11 mouse cellular contexts compared by ENCODE assay signal in genomic region chr5:131824197-131824991, GRCm38 (mm10).
DNase-seq lines count a peak whose midpoint lies in the region; ATAC-seq lines count a peak whose summit lies in the region.
"Had no signal": no experiment of that assay in that cellular context is flagged by ENCODE, and none has a peak within 500 bp of the region (broad histone marks: within the 10 kb centered on the region; RNA-seq: fewer than 3 reads in every experiment).

No protein-coding gene starts in this region.

- DNase-seq in layer of hippocampus, adult 11-12 months (ENCODE audit: low spot score), result peak; percentile 48
- no peak for DNase-seq in layer of hippocampus, adult 9-10 months (ENCODE audit: low spot score)
- peak; percentile 78 to 84 for DNase-seq in cerebellum, postnatal 14 days
- no peak for DNase-seq in heart, embryonic 10.5 days (ENCODE audit: low spot score)
- no peak for DNase-seq in urinary bladder, adult 18-20 months (ENCODE audit: low spot score in 2 of 2)
- DNase-seq in thymus, adult 18-20 months, result no peak

- WGBS in hindbrain, embryonic 15.5 days, result 7% methylated on average over 11 of the region's 11 CpGs
- WGBS in midbrain, embryonic 16.5 days, result 13% methylated on average over 11 of the region's 11 CpGs
- 40% methylated on average over 11 of the region's 11 CpGs for WGBS in heart, embryonic 10.5 days

- no peaks in the 10 kb centered on the region for H3K36me3 ChIP-seq in hindbrain, embryonic 15.5 days
- no peaks in the 10 kb centered on the region for H3K36me3 ChIP-seq in midbrain, embryonic 16.5 days (ENCODE audit: control insufficient read depth, insufficient read depth, low read length)
- no peaks in the 10 kb centered on the region for H3K36me3 ChIP-seq in heart, embryonic 10.5 days

- no peak overlapping the region for H3K9ac ChIP-seq in hindbrain, embryonic 15.5 days
- H3K9ac ChIP-seq in midbrain, embryonic 16.5 days (ENCODE audit: low read depth, low read length), result no peak overlapping the region
- H3K9ac ChIP-seq: liver, embryonic 14.5 days had no signal

- H3K27ac ChIP-seq in hindbrain, embryonic 15.5 days (replicated peaks), result peak overlapping the region; percentile 56
- H3K27ac ChIP-seq in midbrain, embryonic 16.5 days (ENCODE audit: low read length), result peak overlapping the region; percentile 29
- no peak overlapping the region for H3K27ac ChIP-seq in heart, embryonic 10.5 days
- H3K27ac ChIP-seq: liver, embryonic 14.5 days had no signal

- no peak overlapping the region for H3K4me2 ChIP-seq in hindbrain, embryonic 15.5 days
- no peak overlapping the region for H3K4me2 ChIP-seq in midbrain, embryonic 16.5 days (ENCODE audit: low read length)

- ATAC-seq in hindbrain, embryonic 15.5 days (ENCODE audit: low FRiP score, low read depth), result peak; percentile 86
- peak; percentile 54; the same call in 1 of the 2 replicates for ATAC-seq in midbrain, embryonic 16.5 days
- ATAC-seq: inflammation-experienced regulatory T-cells, adult 6 months had no signal

- H3K4me1 ChIP-seq in hindbrain, embryonic 15.5 days (replicated peaks), result peaks cover 23% of the 10 kb centered on the region
- H3K4me1 ChIP-seq in midbrain, embryonic 16.5 days (ENCODE audit: control insufficient read depth, insufficient read depth, low read length), result peaks cover 9% of the 10 kb centered on the region
- peaks cover 14% of the 10 kb centered on the region for H3K4me1 ChIP-seq in heart, embryonic 10.5 days

- no peaks in the 10 kb centered on the region for H3K27me3 ChIP-seq in hindbrain, embryonic 15.5 days
- H3K27me3 ChIP-seq in midbrain, embryonic 16.5 days (ENCODE audit: control insufficient read depth, insufficient read depth, low read depth, low read length), result no peaks in the 10 kb centered on the region
- no peaks in the 10 kb centered on the region for H3K27me3 ChIP-seq in heart, embryonic 10.5 days (ENCODE audit: insufficient read depth, poor library complexity, severe bottlenecking)
- H3K27me3 ChIP-seq: CH12.LX had no signal

- no peaks in the 10 kb centered on the region for H3K9me3 ChIP-seq in hindbrain, embryonic 15.5 days
- H3K9me3 ChIP-seq in midbrain, embryonic 16.5 days (replicated peaks; ENCODE audit: control insufficient read depth, low read length, poor library complexity, severe bottlenecking), result no peaks in the 10 kb centered on the region
- no peaks in the 10 kb centered on the region for H3K9me3 ChIP-seq in heart, embryonic 10.5 days

- H3K4me3 ChIP-seq in hindbrain, embryonic 15.5 days, result no peak overlapping the region
- no peak overlapping the region for H3K4me3 ChIP-seq in midbrain, embryonic 16.5 days (ENCODE audit: low read depth, low read length)
- H3K4me3 ChIP-seq in heart, embryonic 10.5 days, result no peak overlapping the region

Comparison
In these comparisons a context has a peak if more than half of its experiments do, and no peak if none do; other contexts are left out.
1. DNase-seq: peak in layer of hippocampus, adult 11-12 months (single experiment) and cerebellum, postnatal 14 days (2 of 2); none in layer of hippocampus, adult 9-10 months (single experiment), heart, embryonic 10.5 days (single experiment), urinary bladder, adult 18-20 months (0 of 2) and thymus, adult 18-20 months (0 of 2).